Mouse (Mus musculus) lung, postnatal 0 days (tissue): ENCODE results near the gene Pom121l2.

Source experiments
- CTCF ChIP-seq: IDR thresholded peaks from 2 replicates; pipeline ENCODE4 v1.5.1; 2016; ENCODE audit warnings: antibody characterized with exemption, mild to moderate bottlenecking
- EP300 ChIP-seq: IDR thresholded peaks from 2 replicates; pipeline ENCODE4 v1.6.1; 2016; ENCODE audit warnings: antibody characterized with exemption, mild to moderate bottlenecking, control low read depth

GRCm38 (mm10) chr13:22001346-22001745 lies 20.4 kb downstream of the Pom121l2 start:
- TF ChIP-seq CTCF (no peak), EP300 (no peak)
